Mouse (Mus musculus) pancreas, adult 10 weeks (tissue): Measurements from ENCODE around the gene Dus4l. TPM values are rescaled to one million over a fixed set of nuclear protein-coding genes. Genes with fewer than 3 reads are reported as not detected.

Experiments used
- polyA plus RNA-seq: library from polyadenylated mRNA; stranded (reverse); fragments of 350-450 nt; fragmentation: Illumina TruSeq; extraction: RNeasy Lipid Tissue Mini Kit (QIAGEN cat#74804); gene quantifications from one replicate; pipeline ENCODE4 v1.2.3, GENCODE M21; 2015; ENCODE audit warnings: low read depth, low replicate concordance; ENCODE audit not compliant: insufficient read depth

The Dus4l gene
- polyA plus RNA-seq = 4.5 TPM

GRCm38 (mm10) chr12:31654197-31654964 lies at the start of gene Dus4l, which contains the start of gene Cog5:
Dus4l (minus strand) TSS chr12:31654826.
Cog5 (plus strand) TSS chr12:31654869.

GRCm38 (mm10) chr12:31634343-31635239 lies 20.0 kb downstream of the Dus4l start, which contains the start of gene Bcap29:
Bcap29 (minus strand) TSS chr12:31634658.

Other genes starting within 250 kb of the Dus4l start
- gene Cbll1, start 155.2 kb downstream of the Dus4l start, polyA plus RNA-seq = 2.6 TPM
- gene Slc26a4, start 94.9 kb downstream of the Dus4l start, polyA plus RNA-seq = not detected
- gene Bcap29, start 20.2 kb downstream of the Dus4l start, polyA plus RNA-seq = 2.9 TPM
- 10.7 TPM for gene Cog5, start within 50 bp of the Dus4l start, polyA plus RNA-seq
- not detected for gene Gpr22, start 59.1 kb upstream of the Dus4l start, polyA plus RNA-seq